Mouse (Mus musculus) embryo, embryonic 10 days (tissue): ENCODE measurements around the gene Pfas.
"Not testable (repeated sequence)": the region's sequence is repeated elsewhere in the genome, so short reads cannot be mapped to it uniquely, and the experiment has no call there.

Experiments used
- DNase-seq: peaks from one replicate; pipeline ENCODE4 v3.0.0-alpha.2; 2015; ENCODE audit warnings: low spot score

The Pfas gene

GRCm38 (mm10) chr11:68939451-68940304, 68.6 kb downstream of the Pfas start:
- DNase-seq, result peak; percentile 92

GRCm38 (mm10) chr11:68936951-68937350, 71.3 kb downstream of the Pfas start:
- not testable (repeated sequence) for DNase-seq
